In the genomic region with DNA sequence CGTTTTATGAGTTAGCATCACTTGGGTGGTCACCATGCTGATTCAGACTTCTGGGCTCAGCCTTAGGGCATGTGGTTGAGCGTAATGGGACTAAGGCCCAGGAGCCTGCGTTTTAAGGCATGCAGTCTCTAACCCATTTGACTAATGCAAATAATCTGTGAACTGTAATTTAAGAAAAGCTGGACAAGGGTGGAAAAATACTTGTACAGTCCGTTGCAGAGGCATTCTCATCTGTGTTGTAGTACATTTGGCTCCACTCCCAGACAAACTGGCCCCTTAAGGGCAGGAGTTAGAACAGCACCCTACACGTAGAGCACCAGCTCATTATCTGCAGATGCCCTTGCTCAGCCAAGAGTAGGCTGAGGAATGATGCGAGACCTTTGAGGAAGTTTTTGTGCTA, we compare ENCODE assay signal across 16 mouse cellular contexts. TPM values are rescaled to one million over a fixed set of nuclear protein-coding genes. Genes with fewer than 3 reads are reported as not detected.
DNase-seq lines count a peak whose midpoint lies in the region; ATAC-seq lines count a peak whose summit lies in the region.
"Had no signal": no experiment of that assay in that cellular context is flagged by ENCODE, and none has a peak within 500 bp of the region (broad histone marks: within the 10 kb centered on the region; RNA-seq: fewer than 3 reads in every experiment).

No protein-coding gene starts in this region.

- 0 out of 2 replicates have a peak, but pooled peaks cover 2% of the 10 kb centered on the region for H3K4me1 ChIP-seq in kidney, embryonic 14.5 days (ENCODE audit: control insufficient read depth, insufficient read depth, low read length)

- H3K4me3 ChIP-seq in kidney, embryonic 14.5 days (ENCODE audit: low read length) = no peak overlapping the region
- H3K4me3 ChIP-seq: hindbrain, embryonic 12.5 days had no signal

- WGBS in kidney, embryonic 14.5 days = 64% methylated on average over 6 of the region's 6 CpGs

- H3K4me2 ChIP-seq in kidney, embryonic 14.5 days (replicated peaks; ENCODE audit: low read depth, low read length) = 0 out of 2 replicates have a peak overlapping the region, but pooled peaks have one; percentile 8
- H3K4me2 ChIP-seq: hindbrain, embryonic 12.5 days had no signal

- no peak overlapping the region; the same call in 1 of the 2 replicates for H3K27ac ChIP-seq in kidney, embryonic 14.5 days (ENCODE audit: low read depth, low read length)
- H3K27ac ChIP-seq: hindbrain, embryonic 12.5 days; macrophage had no signal

- H3K27me3 ChIP-seq in kidney, embryonic 14.5 days (ENCODE audit: control insufficient read depth, insufficient read depth, low read length) = no peaks in the 10 kb centered on the region
- H3K27me3 ChIP-seq: hindbrain, embryonic 12.5 days had no signal

- DNase-seq in heart, postnatal 4 days = peak; percentile 32
- no peak for DNase-seq in heart, adult 8-10 months (ENCODE audit: low spot score)
- DNase-seq in adrenal gland, postnatal 14 days = peak; percentile 40
- DNase-seq in lung, postnatal 25 days (ENCODE audit: low spot score) = peak; percentile 12
- no peak for DNase-seq in urinary bladder, postnatal 25 days (ENCODE audit: low spot score)
- DNase-seq: cerebellum, adult 11 months; embryo, embryonic 11 days; gastrocnemius, postnatal 14 days; left cerebral cortex, postnatal 4 days; thymus, postnatal 25 days had no signal

- peaks cover 63% of the 10 kb centered on the region for H3K36me3 ChIP-seq in kidney, embryonic 14.5 days (ENCODE audit: control insufficient read depth, insufficient read depth, low read length)

- H3K9me3 ChIP-seq in kidney, embryonic 14.5 days (ENCODE audit: control insufficient read depth, low read length) = no peaks in the 10 kb centered on the region
- H3K9me3 ChIP-seq: hindbrain, embryonic 12.5 days had no signal

- no peak overlapping the region for H3K9ac ChIP-seq in kidney, embryonic 14.5 days (ENCODE audit: low read depth, low read length)
- H3K9ac ChIP-seq: hindbrain, embryonic 12.5 days had no signal

- ATAC-seq in kidney, embryonic 14.5 days (ENCODE audit: low FRiP score, low TSS enrichment) = peak; percentile 65; the same call in 1 of the 2 replicates
- no peak for ATAC-seq in monocyte, adult 5-6 weeks (replicated peaks; ENCODE audit: insufficient number of reproducible peaks, low FRiP score, low TSS enrichment, poor library complexity, severe bottlenecking)
- no peak for ATAC-seq in erythroid progenitor cell, adult 5-6 weeks (replicated peaks; ENCODE audit: low FRiP score, poor library complexity, severe bottlenecking)
- ATAC-seq: activated CD4-positive, CD25-positive, alpha-beta regulatory T cell, adult 4 months had no signal

RNA-seq across cellular contexts. Expression of gene Rbbp9, which starts 6.0 kb away (rescaled TPM):
- 10 to 100 TPM; 11.2 to 11.8 TPM for total RNA-seq in heart, postnatal 4 days (2021)
- total RNA-seq in heart, adult 8-10 months (2022) = 10 to 100 TPM; 10.9 to 13.2 (median 11.6) TPM
- total RNA-seq in adrenal gland, postnatal 14 days (2021) = 27.4 and 28.1 TPM in 2 replicates
- polyA plus RNA-seq in kidney, embryonic 14.5 days (2014; fragmentation: Nextera tagmentation; extraction: Ambion mirVana) = 67.1 and 84.7 TPM in 2 replicates
- 6.2 to 7.9 TPM (median 6.5 TPM) in 3 replicates for total RNA-seq in monocyte, adult 5-6 weeks (2017)
- 1.7 and 5.0 TPM in 2 replicates for total RNA-seq in erythroid progenitor cell, adult 5-6 weeks (2015; ENCODE audit: low replicate concordance)
- 0.38 and 2.1 TPM in 2 replicates for total RNA-seq in erythroid progenitor cell, adult 5-6 weeks (2017; ENCODE audit: low replicate concordance)

RNA-seq across cellular contexts. Expression of gene Sec23b, which starts 11.4 kb away (rescaled TPM):
- total RNA-seq in heart, postnatal 4 days (2021) = 10 to 100 TPM; 37.6 to 37.7 TPM
- 10 to 100 TPM; 16.8 to 22.9 (median 19.1) TPM for total RNA-seq in heart, adult 8-10 months (2022)
- total RNA-seq in adrenal gland, postnatal 14 days (2021) = 58.8 and 74.1 TPM in 2 replicates
- 59.9 and 93.5 TPM in 2 replicates for polyA plus RNA-seq in kidney, embryonic 14.5 days (2014; fragmentation: Nextera tagmentation; extraction: Ambion mirVana)
- 35.9 to 66.9 TPM (median 54.0 TPM) in 3 replicates for total RNA-seq in monocyte, adult 5-6 weeks (2017)
- 28.9 and 47.6 TPM in 2 replicates for total RNA-seq in erythroid progenitor cell, adult 5-6 weeks (2015; ENCODE audit: low replicate concordance)
- total RNA-seq in erythroid progenitor cell, adult 5-6 weeks (2017; ENCODE audit: low replicate concordance) = 30.0 and 41.5 TPM in 2 replicates

RNA-seq across cellular contexts. Expression of gene Polr3f, which starts 17.1 kb away (rescaled TPM):
- total RNA-seq in heart, postnatal 4 days (2021) = 10 to 100 TPM; 18.5 to 19.5 TPM
- 10 to 100 TPM; 10.6 to 12.8 (median 11.5) TPM for total RNA-seq in heart, adult 8-10 months (2022)
- total RNA-seq in adrenal gland, postnatal 14 days (2021) = 18.0 and 21.0 TPM in 2 replicates
- 26.7 and 34.2 TPM in 2 replicates for polyA plus RNA-seq in kidney, embryonic 14.5 days (2014; fragmentation: Nextera tagmentation; extraction: Ambion mirVana)
- total RNA-seq in monocyte, adult 5-6 weeks (2017) = 31.9 to 41.6 TPM (median 36.1 TPM) in 3 replicates
- total RNA-seq in erythroid progenitor cell, adult 5-6 weeks (2015; ENCODE audit: low replicate concordance) = 5.4 and 9.2 TPM in 2 replicates
- total RNA-seq in erythroid progenitor cell, adult 5-6 weeks (2017; ENCODE audit: low replicate concordance) = 3.5 and 15.9 TPM in 2 replicates

RNA-seq across cellular contexts. Expression of gene Dzank1, which starts 17.4 kb away (rescaled TPM):
- 1 to 10 TPM; 1.5 to 2.6 TPM for total RNA-seq in heart, postnatal 4 days (2021)
- 1 to 10 TPM in 2 of 4 experiments, under 1 TPM in 2; 0.57 to 4.0 (median 0.98) TPM for total RNA-seq in heart, adult 8-10 months (2022)
- total RNA-seq in adrenal gland, postnatal 14 days (2021) = 1.7 and 3.9 TPM in 2 replicates
- 2.2 and 4.1 TPM in 2 replicates for polyA plus RNA-seq in kidney, embryonic 14.5 days (2014; fragmentation: Nextera tagmentation; extraction: Ambion mirVana)
- total RNA-seq in monocyte, adult 5-6 weeks (2017) = 1.5 TPM in 1 of 3 replicates, not detected in the others
- not detected in 2 replicates for total RNA-seq in erythroid progenitor cell, adult 5-6 weeks (2015; ENCODE audit: low replicate concordance)
- total RNA-seq in erythroid progenitor cell, adult 5-6 weeks (2017; ENCODE audit: low replicate concordance) = not detected in 2 replicates

RNA-seq across cellular contexts. Expression of gene Smim26, which starts 49.2 kb away (rescaled TPM):
- total RNA-seq in heart, postnatal 4 days (2021) = 10 to 100 TPM; 52.3 to 53.8 TPM
- 100 to 1,000 TPM in 1 of 4 experiments, 10 to 100 TPM in 3; 84.8 to 108 (median 94.5) TPM for total RNA-seq in heart, adult 8-10 months (2022)
- total RNA-seq in adrenal gland, postnatal 14 days (2021) = 48.2 and 50.9 TPM in 2 replicates
- polyA plus RNA-seq in kidney, embryonic 14.5 days (2014; fragmentation: Nextera tagmentation; extraction: Ambion mirVana) = 41.8 and 61.3 TPM in 2 replicates
- 7.1 to 23.6 TPM (median 18.8 TPM) in 3 replicates for total RNA-seq in monocyte, adult 5-6 weeks (2017)
- total RNA-seq in erythroid progenitor cell, adult 5-6 weeks (2015; ENCODE audit: low replicate concordance) = 7.2 TPM in 1 of 2 replicates, not detected in the other
- not detected in 2 replicates for total RNA-seq in erythroid progenitor cell, adult 5-6 weeks (2017; ENCODE audit: low replicate concordance)

Comparison
In these comparisons a context has a peak if more than half of its experiments do, and no peak if none do; other contexts are left out.
1. DNase-seq: peak in heart, postnatal 4 days (single experiment), adrenal gland, postnatal 14 days (single experiment) and lung, postnatal 25 days (single experiment); none in heart, adult 8-10 months (single experiment) and urinary bladder, postnatal 25 days (single experiment).